Mouse (Mus musculus): ENCODE measurements around the gene Msantd1.

The Msantd1 gene

DNA sequence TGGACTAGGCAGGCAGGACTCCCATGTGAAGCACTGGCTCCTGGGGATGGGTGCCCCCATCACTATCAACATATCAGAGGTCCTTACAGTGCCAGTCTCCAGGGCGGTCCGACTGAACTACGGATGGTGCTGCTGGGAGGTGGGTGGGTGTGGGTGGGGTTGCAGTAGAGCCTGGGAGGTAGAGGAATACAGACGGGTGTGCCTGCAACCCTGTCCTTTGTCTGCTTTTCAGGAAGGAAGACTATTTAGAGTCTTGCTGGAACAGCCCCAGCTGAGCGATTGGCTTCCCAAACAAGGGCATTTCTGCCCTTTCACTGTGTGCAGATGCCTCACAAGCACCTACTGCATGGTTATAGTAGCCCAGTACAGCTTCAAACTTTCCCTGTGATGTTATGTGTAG is 60.6 kb downstream of the Msantd1 start:
- no peak for DNase-seq (ENCODE audit: low read depth, low spot score)

DNA sequence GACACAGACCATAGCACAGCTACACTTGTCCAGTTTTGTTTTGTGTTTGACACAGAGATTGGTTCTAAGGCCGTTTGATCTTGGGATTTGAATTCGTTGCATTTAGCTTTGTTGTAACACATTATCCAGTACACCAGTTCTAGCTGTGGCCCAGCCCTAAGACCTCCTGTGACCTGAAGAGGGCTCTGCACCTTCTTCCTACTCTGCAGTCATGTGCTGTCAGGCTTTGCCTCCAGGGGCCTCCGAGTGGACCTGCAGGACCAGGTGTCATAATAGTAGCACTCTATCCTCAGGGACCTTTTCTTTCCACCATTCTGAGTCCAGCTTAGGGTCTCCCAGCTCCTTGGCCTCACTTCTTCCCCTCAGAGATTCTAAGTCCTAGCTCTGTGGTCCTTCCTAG is 64.7 kb downstream of the Msantd1 start:
- no peak for DNase-seq (ENCODE audit: low read depth, low spot score)

All from CD4-positive helper T cell, adult 2 months (primary cell).